Mouse (Mus musculus): ENCODE results near the gene 4930451I11Rik.

- TF ChIP-seq CTCF (IDR thresholded peaks at IDR 0.05; ENCODE audit: extremely low read depth, insufficient read depth, insufficient read length, insufficient replicate concordance), result no peak
- no peak for TF ChIP-seq POLR2A (IDR thresholded peaks at IDR 0.05; ENCODE audit: low read depth, low read length)
These were observed 30.4 kb downstream of the 4930451I11Rik start for GRCm38 (mm10) chr7:126801057-126801422.

Measured in spleen, adult 2 months (tissue).